Mouse (Mus musculus) adrenal gland, adult 8-10 months (tissue): ENCODE measurements at regions not wholly inside any gene's neighbourhood (a gene's known extent, or its start where the extent isn't known, plus 50 kb on each side); places are given as distances from the start of the nearest gene placed in this dataset.

Source experiments
- DNase-seq: peaks from one replicate; pipeline ENCODE4 v3.0.0; 2022

DNA sequence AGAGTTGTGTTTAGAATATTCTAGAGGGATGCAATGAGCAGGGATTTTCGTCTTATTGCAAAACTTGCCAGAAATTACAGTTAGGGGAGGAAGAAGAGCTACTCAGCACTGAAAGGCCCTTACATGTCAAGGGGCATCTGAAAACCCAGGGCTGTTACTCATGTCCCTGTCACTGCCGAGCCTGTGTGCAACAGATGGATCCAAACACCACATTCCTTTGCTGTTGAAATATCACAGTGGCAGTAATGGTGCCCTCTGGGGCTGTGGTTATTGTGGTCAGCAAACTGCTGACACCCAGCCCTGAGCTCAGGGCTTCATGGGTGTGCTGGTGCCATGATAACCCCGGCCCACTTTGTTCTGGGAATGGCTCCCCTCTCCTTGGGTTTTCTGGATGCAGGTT lies 114.3 kb upstream of the Ercc6l2 start:
- no peak for DNase-seq

DNA sequence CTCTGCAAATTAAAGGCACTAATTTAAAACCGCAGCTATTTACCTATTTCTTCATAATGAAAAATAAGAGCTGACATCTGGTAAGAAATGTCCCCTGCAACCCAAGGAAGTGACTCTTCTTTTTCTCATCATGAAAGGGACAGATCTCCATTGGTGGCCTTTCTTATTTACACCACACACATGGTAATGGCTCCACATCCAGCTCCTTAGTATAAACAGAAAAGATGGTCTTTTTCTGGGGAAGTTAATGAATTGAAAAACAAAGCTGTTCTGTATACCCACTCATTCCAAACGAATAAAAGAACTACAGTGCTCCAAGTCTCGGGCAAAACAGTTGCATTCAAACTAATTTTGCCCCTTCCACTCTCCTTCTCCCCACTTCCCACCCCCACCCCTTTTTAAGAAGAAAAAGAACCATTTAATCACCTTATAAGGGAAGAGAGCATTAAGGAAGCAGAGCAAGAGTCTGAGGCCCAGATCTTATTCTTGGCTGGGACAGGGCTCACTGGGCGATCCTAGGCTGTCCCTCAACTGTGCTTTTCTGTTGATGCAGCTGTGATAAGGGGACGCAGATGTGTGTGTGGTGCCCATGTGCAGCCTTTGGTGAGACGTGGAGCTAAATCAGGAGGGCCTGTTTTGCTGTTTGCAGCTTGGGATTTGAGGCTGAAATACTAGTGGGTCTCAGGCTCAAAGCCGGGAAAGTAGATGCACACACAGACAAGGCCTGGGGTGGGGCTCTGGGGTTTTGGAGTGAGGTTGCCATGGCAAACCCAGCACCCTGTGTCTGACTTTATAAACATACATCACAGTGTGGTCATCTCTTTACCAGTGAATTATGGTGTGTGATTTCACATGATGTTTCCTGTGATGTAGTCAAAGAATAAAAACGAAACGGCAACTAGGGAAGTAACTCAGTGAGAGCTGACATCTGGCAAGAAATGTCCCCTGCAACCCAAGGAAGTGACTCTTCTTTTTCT lies 113.6 kb upstream of the Ercc6l2 start:
- DNase-seq, result no peak

DNA sequence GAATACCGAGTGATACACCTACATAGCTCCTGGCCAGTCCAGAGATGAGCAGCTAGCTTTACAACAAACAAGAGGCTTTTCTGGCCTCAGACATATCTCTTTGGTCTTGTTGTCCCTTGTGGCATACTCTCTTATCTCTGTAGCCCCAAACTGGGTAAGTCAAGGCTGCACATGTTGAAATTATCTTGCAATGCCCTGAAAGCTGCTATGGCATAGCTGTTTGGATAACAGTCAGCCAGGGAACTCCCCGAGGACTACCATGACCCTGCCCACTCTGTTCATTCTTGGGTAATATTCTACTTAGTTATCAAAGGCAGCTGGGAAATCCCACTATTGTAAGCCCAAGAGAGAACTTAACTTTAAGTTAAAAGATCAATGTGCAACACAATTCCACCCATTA lies 106.5 kb upstream of the Ercc6l2 start:
- DNase-seq, result no peak

DNA sequence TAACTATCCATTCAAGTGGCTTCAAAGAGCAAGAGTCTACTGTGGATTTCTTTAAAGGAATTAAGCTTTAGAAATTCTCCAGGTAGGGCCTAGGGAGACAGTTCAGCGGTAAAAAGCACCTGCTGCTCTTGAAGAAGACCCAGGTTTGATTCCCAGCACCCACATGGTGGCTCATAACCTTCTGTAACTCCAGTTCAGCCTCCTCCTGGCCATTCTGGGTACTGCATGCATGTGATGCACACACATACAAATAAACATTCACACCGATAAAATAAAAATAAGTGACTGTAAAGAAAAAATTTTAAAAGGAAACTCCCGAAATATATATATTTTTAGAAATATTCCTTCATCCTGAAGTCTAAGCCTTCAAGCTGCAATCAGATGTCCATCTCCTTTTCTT lies 101.9 kb upstream of the Ercc6l2 start:
- no peak for DNase-seq

DNA sequence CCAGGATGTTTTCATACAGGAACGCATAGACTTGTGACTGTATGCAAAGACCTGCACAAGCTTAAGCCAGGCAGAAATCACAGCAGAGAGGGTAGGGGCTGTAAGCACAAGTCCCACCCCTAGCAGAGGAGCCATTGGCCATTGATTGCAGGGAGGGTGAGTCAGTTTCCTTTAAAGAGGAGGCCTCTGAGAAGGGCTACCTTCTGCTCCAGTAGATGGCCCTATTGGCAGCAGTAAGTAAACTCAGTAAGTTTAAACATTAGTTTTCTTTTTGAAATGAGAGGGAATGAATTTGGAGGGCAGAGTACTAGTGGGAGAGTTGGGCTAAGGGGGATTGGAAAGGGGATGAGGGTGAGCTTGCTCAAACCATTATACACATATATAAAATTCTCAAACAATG lies 98.5 kb upstream of the Ercc6l2 start:
- DNase-seq, result peak; percentile 13

DNA sequence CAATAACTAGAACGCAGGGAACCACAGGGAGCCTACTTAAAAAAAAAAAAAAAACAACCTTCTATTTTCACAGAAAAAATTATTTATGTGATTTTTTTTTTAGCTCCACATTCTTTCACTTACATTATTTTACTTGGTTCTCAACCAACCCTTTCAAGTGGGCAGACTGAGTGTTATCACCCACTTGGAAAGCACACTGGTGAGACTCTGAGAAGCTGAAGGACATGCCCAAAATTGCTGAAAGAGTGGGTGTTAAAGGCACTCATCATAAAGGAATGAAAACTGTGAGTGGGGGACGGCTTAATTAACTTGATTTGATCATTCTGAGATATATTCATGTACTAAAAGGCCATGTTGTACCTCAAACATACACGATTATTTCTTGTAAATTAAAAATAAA lies 97.8 kb upstream of the Ercc6l2 start:
- no peak for DNase-seq

DNA sequence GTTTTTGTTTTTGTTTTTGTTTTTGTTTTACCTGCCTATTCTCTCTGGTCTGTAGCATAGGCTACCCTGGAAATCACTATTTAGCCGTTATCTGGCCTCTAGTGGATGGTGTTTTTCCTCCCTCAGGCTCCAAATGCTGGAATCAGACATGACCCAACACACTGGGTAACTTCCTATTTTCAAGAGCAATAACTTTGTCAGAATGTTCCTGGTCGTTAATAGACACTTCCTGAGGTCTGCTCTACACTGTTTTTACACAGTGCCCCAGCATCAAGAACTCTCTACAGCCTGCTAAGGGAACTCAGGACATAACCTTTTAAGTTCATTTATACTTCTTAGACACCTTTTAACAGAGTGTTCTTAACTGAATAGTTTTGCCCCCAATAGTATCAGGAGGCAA lies 96.3 kb upstream of the Ercc6l2 start:
- DNase-seq, result no peak

DNA sequence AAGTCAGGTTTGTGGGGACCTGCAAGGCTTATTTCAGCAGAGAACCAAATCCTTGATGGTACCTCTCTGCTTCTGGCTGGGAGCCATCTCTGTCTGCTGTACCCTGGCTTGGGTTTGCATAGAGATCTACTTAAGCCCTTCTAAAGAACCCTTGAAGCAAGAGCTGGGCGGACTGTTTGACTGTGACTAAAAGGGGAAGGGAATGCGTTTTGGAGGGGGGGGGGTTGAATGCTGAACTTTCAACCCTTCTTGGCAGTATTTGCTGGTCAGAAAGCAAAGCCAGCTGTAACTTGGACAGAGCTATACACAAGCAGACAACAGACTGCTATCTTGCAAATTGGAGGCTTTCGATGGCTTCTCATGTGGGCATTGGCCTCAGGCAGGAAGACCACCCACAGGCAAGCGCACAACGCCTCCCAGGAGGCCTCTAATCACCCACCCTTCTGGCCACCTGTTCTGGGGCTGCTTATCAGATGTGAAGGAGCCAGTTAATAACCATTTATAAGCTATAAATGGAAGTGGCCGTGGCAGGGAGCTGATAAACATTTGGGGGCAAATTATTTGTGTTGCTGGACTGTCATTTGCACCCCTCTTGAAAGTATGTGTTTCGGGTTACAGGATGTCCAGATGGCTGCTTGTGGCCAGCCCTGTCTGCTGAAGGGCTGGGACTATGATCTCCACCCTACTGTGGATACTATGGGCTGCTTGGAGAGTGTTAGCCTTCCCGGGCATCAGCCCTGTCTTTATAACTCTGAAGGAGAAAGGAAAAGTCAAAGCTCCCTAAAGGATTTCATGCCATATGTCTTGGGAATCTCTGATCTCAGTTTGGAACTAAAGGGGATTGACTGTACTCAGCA lies 95.5 kb upstream of the Ercc6l2 start:
- DNase-seq, result no peak

DNA sequence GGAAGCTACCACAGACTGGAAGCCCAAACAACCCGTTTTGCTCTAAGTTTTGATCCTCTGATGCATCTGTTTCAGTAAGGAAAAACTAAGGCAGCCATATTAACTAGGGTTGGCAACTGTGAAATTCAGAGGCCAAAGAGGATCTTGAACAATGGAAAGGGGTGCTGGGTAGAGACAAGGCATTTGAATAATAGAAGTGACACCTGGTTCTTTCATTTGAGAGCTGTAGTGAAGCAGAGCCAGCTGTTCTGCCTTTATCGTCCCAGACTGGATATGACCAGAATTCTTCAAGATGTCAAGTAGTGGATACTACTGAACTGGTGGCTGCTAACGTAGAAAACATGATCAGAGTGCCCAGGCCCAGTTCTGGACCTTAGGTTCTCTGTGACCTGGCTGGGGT lies 94.4 kb upstream of the Ercc6l2 start:
- DNase-seq, result no peak

DNA sequence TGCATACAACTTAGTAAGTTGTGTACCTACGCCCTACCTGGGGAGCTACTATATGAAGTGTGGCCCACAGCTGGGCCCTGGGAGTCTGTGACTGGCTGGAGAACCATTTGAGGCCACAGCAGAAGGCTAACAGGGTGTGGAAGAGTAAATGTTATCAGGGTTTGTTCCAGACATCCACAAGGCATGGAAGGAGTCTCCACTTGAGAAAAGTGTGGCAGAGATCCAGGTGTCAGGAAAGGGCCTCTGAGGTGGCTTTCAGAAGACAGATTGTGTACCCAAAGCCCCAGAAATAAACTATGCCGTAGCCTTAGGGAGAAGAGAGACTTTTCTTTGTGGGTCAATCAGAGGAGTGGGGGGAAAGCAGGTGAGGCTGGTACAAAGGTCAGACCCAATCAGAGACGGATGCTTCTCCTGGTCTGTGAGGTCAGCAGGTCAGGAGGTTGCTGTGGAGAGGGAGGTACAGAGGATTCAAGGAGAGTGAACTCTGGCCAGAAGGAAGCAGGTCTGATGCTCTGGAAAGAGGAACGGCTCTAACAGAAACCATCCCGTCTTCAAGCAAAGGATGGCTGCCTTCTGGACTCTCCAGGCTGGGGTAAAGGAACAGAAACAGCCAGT lies 93.9 kb upstream of the Ercc6l2 start:
- no peak for DNase-seq

DNA sequence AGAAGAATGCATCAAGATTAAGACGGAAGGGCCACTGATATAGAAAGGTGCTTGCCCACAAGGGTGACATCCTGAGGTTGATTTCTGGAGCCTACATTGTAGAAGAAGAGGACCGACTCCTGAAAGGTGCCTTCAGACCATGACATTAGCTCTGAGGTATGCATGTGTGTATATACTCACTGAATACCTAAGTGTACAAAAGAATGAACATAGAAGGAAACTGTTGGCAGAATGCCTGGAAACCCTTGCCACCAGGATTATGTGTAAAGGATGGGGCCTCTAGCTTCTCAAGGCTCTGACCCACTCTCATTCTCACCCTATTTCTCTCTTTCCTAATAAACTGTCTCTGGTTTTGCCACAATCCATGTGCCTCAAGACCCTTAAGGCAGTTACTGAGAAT lies 90.7 kb upstream of the Ercc6l2 start:
- no peak for DNase-seq

DNA sequence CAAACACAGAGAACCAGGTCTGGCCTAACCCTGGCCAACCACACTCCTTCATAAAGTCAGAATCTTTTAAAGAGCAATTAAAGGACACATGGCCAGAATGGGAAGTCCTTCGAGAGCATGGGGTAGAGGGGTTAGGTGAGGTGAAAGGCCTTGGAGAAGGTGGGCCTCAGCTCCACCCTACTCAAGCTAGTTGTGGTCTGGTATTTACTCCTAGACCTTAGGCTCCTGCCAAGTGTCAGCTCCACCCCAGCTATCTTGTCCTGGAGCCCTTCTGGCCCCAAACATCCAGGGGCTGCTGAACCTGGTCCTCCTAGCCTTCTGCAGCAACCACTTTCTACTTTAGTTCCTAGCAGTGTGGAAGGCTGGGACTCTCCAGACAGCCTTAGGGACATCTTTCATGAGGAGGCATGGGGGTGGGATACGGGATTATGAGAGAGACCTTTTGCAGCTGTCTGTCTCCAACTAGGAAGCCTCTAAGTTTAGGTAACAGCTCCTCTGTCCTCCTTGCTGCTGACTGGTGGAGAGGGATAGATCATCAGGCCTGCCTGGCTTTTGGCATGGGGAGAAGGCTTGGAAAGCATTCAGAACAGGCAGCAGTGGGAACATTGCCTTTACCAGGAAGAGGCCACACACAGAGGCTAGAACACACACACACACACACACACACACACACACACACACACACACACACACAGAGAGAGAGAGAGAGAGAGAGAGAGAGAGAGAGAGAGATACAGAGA lies 90.0 kb upstream of the Ercc6l2 start:
- no peak for DNase-seq

DNA sequence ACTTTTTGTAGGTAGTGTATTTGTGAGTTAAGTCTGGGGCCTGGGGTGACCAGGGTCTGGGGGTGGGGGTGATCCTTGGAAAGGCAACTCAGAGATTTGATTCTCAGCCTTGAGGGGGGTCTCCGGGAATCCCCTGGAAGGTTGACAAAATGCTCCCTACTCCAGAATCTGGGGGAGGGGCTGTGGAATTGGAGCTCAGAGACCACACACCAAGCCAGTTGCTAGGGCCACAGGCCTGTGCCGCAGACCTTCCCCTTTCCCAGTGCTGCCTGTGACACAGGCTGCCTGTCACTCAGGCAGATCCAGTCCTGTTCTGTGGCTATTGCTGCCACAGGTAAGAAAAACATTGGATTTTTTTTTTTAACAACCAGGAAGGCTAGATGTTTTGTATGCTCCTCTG lies 89.0 kb upstream of the Ercc6l2 start:
- DNase-seq, result no peak

DNA sequence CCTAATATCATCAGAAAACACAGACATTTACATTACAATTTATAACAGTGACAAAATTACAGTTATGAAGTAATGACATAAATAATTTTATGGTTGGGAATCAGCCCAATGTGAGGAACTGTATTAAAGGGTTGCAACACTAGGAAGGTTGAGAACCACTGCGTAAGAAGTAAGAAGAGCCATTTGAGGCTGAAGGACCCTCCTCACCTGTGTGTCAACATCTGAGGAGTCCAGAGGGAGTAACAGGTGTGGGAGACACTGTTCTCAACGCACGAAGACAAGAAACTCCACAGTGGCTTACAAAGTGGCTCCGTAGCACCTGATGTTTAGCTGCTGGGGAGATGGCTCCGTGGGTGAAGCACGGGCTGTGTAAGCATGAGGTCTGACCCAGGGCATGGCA lies 88.5 kb upstream of the Ercc6l2 start:
- no peak for DNase-seq

DNA sequence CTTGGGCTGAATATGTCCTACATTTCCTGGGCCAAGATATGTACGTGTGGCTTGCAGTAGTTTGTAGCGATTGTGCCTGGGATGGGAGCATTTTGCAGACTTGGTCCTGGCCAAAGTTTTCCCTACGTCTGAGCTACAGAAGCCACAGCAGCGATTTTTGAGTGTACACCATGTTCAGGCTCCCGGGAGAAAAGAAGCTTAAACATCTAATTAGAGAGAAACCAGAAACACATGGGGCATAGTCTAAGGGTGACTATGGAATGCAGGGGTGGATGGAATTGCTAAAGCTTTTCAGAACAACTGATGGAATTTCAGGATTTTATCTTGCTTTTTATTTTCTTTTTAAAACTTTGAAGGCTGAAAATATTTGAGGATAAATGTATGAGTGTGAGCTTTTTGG lies 79.3 kb upstream of the Ercc6l2 start:
- no peak for DNase-seq

DNA sequence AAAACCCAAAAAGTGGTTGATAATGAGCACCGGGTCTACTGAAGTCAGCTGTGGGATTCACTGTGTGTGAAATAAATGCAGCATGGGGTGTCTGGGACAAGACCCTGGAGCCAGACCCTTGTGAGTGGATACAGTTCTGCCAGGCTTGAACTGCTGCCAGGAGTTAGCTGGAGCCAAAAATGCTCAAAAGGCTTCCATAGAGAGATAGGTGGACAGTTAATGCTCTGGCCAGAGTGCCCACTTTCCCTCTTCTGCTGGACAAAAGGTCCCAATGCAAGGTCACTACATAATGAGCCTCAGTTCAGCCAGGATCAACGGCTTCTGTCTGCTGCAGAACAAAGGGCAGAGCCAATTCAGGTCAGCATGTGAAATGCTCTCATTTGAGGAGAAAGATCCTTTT lies 73.2 kb upstream of the Ercc6l2 start:
- DNase-seq, result no peak

DNA sequence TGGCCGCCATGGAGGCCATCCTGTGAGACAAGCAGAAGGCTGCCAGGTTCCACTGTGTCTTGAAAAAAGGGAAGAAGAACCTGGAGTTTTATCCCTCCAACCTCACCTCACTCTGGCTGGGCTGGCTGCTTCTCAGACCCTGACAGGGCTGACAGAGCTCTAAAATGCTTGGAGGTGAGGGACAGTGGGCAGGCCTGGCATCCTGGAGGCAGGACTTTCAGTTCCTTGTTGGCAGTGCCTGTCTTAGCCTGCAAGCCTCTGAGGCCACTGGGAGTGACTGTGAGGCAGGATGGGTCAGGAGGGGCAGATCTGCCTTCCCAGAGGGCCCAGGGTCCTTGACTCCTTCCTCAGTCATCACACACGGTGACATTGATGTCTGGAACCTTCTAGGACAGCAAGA lies 66.3 kb upstream of the Ercc6l2 start:
- no peak for DNase-seq

DNA sequence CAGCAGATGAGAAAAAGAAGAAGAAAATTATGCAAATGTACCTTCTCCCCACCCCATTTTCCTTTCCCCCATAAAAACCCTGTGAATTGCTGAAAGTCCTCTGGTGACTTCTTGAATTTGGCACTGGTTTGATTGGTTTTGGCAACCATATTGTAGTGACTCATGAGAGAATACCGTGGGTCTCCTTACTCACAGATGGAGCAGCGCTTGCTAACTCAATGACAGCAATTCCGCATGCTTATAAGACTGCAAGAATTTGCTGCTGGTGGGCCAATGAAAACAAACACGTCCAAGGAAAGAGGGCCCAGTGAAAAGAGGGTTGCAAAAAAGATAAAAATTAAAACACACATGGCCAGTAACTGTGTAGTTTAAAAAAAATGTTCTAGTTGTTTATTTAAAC lies 65.0 kb upstream of the Ercc6l2 start:
- peak; percentile 37 for DNase-seq

DNA sequence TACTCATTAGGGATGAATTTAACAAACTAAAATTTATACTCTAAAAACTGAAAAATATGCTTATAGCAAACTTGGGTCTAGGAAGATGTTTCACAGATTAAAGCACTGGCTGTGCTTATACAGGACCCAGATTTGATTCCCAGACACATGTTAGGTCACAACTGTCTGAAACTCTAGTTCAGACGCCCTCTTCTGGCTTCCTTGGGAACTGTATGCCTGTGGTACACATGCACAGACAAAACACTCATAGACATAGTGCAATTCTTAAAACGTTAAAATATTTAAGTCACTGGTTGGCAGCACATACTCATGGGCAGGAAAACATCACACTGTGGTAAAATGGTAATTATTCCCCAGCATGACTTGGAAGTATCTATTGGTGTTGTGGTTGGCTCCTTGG lies 63.8 kb upstream of the Ercc6l2 start:
- no peak for DNase-seq

DNA sequence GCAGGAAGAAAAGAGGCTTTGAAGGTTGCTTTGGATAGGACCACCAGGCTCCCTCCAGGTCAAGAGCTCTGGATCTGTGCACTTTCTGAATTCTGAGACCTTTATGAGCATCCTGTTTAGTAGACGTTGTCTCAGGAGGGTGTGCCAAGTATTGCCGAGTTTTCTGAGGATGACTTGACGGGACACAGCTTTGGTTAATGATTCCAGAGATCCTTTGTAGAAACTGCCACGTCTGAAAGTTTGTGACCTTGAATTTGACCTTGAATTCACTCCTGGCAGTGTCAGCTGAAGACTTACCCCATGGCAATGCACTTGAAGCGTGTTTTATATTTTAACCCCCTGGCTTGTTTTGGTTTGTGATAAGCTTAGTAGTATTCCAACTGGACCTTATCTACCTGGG lies 58.0 kb upstream of the Ercc6l2 start:
- DNase-seq, result no peak

DNA sequence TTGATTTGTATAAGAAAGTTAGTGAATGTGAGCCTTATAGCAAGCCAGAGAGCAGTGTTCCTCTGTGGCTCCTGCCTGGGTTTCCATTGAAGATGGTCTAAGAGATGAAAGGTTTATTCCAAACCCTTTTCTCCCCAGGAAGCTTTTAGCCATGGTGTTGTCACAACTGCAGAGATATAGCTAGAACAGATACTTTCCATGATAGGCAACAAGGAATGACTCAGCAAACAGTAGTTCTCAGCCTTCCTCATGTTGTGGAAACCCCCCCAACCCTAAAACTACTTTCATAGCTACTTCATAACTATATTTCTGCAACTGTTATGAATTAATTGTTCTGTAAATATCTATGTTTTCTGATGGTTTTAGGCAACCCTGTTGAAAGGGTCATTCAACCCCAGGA lies 53.5 kb upstream of the Ercc6l2 start:
- no peak for DNase-seq
